Mouse (Mus musculus) myocyte (in vitro differentiated cells): Measurements from ENCODE around the gene Snap91.

Experiments used
- POLR2A ChIP-seq: IDR thresholded peaks from one replicate; pipeline ENCODE4 v1.6.1; 2011; ENCODE audit warnings: low read depth, mild to moderate bottlenecking, control low read depth, moderate library complexity; ENCODE audit not compliant: insufficient read length
- POLR2AphosphoS2 ChIP-seq: IDR thresholded peaks from one replicate; pipeline ENCODE4 v1.6.1; 2011; ENCODE audit warnings: low read depth, control low read depth; ENCODE audit not compliant: insufficient read length
- USF1 ChIP-seq: IDR thresholded peaks from one replicate; pipeline ENCODE4 v1.6.1; 2011; ENCODE audit warnings: low read depth, mild to moderate bottlenecking, control low read depth, moderate library complexity

GRCm38 (mm10) chr9:86851689-86852088, 28.8 kb downstream of the Snap91 start:
- TF ChIP-seq POLR2AphosphoS2 (no peak), POLR2A (no peak), USF1 (no peak)
